Mouse (Mus musculus): ENCODE measurements around the gene Insc.

- TF ChIP-seq CTCF (IDR thresholded peaks at IDR 0.05; ENCODE audit: low read depth): no peak
- no peak for TF ChIP-seq EP300 (IDR thresholded peaks at IDR 0.05; ENCODE audit: low read depth)
These were observed 7.2 kb upstream of the Insc start for GRCm38 (mm10) chr7:114736256-114736655.
